In genomic region chr1:195040437-195040836, GRCm38 (mm10) we compare ENCODE assay signal across 8 mouse cellular contexts. TPM values are rescaled to one million over a fixed set of nuclear protein-coding genes. Genes with fewer than 3 reads are reported as not detected.
DNase-seq lines count a peak whose midpoint lies in the region; ATAC-seq lines count a peak whose summit lies in the region.
"Had no signal": no experiment of that assay in that cellular context is flagged by ENCODE, and none has a peak within 500 bp of the region (broad histone marks: within the 10 kb centered on the region; RNA-seq: fewer than 3 reads in every experiment).

No protein-coding gene starts in this region.

- DNase-seq in midbrain, embryonic 11.5 days (ENCODE audit: low spot score, missing footprints) = peak; percentile 89
- DNase-seq in midbrain, embryonic 10.5 days (ENCODE audit: low spot score) = no peak
- DNase-seq in T-cell, adult 2 months (ENCODE audit: low spot score) = peak; percentile 10
- peak; percentile 60 for DNase-seq in lung, postnatal 10 days
- no peak for DNase-seq in right cerebral cortex, postnatal 4 days

- no peaks in the 10 kb centered on the region for H3K36me3 ChIP-seq in midbrain, embryonic 11.5 days (ENCODE audit: control insufficient read depth, insufficient read depth, low read length)
- H3K36me3 ChIP-seq in midbrain, embryonic 10.5 days = no peaks in the 10 kb centered on the region
- H3K36me3 ChIP-seq in hindbrain, embryonic 16.5 days (ENCODE audit: control insufficient read depth, insufficient read depth, low read length) = no peaks in the 10 kb centered on the region
- H3K36me3 ChIP-seq: heart, embryonic 13.5 days had no signal

- H3K4me1 ChIP-seq in midbrain, embryonic 11.5 days (ENCODE audit: control insufficient read depth, insufficient read depth, low read length) = no peaks in the 10 kb centered on the region
- H3K4me1 ChIP-seq in midbrain, embryonic 10.5 days = no peaks in the 10 kb centered on the region
- no peaks in the 10 kb centered on the region for H3K4me1 ChIP-seq in hindbrain, embryonic 16.5 days (ENCODE audit: control insufficient read depth, insufficient read depth, low read depth, low read length)
- H3K4me1 ChIP-seq: heart, embryonic 13.5 days had no signal

- H3K27me3 ChIP-seq in midbrain, embryonic 11.5 days (ENCODE audit: control insufficient read depth, insufficient read depth, low read length) = no peaks in the 10 kb centered on the region
- no peaks in the 10 kb centered on the region for H3K27me3 ChIP-seq in midbrain, embryonic 10.5 days (ENCODE audit: low read depth, poor library complexity, severe bottlenecking)
- no peaks in the 10 kb centered on the region for H3K27me3 ChIP-seq in hindbrain, embryonic 16.5 days (replicated peaks; ENCODE audit: control insufficient read depth, insufficient read depth, low read length)
- H3K27me3 ChIP-seq: heart, embryonic 13.5 days had no signal

- no peak overlapping the region for H3K27ac ChIP-seq in midbrain, embryonic 11.5 days (ENCODE audit: low read depth, low read length)
- H3K27ac ChIP-seq in midbrain, embryonic 10.5 days (replicated peaks) = no peak overlapping the region
- no peak overlapping the region for H3K27ac ChIP-seq in hindbrain, embryonic 16.5 days (ENCODE audit: low read depth, low read length)
- H3K27ac ChIP-seq: heart, embryonic 13.5 days had no signal

- H3K9ac ChIP-seq in midbrain, embryonic 11.5 days (ENCODE audit: low read length) = no peak overlapping the region
- H3K9ac ChIP-seq in hindbrain, embryonic 16.5 days (ENCODE audit: low read depth, low read length) = no peak overlapping the region
- H3K9ac ChIP-seq: heart, embryonic 13.5 days had no signal

- H3K4me3 ChIP-seq in midbrain, embryonic 11.5 days (ENCODE audit: low read depth, low read length) = no peak overlapping the region
- no peak overlapping the region for H3K4me3 ChIP-seq in midbrain, embryonic 10.5 days
- H3K4me3 ChIP-seq in hindbrain, embryonic 16.5 days (ENCODE audit: low read length) = no peak overlapping the region
- H3K4me3 ChIP-seq: heart, embryonic 13.5 days had no signal

- no peaks in the 10 kb centered on the region for H3K9me3 ChIP-seq in midbrain, embryonic 11.5 days (ENCODE audit: control insufficient read depth, low read length)
- H3K9me3 ChIP-seq in midbrain, embryonic 10.5 days (replicated peaks) = no peaks in the 10 kb centered on the region
- no peaks in the 10 kb centered on the region for H3K9me3 ChIP-seq in hindbrain, embryonic 16.5 days (ENCODE audit: control insufficient read depth, low read length)
- H3K9me3 ChIP-seq: heart, embryonic 13.5 days had no signal

- H3K4me2 ChIP-seq in midbrain, embryonic 11.5 days = no peak overlapping the region
- no peak overlapping the region for H3K4me2 ChIP-seq in hindbrain, embryonic 16.5 days (ENCODE audit: low read length)
- H3K4me2 ChIP-seq: heart, embryonic 13.5 days had no signal

- peak; percentile 76 for ATAC-seq in midbrain, embryonic 11.5 days (ENCODE audit: low FRiP score)
- ATAC-seq in common myeloid progenitor, adult 5-6 weeks (replicated peaks; ENCODE audit: low read depth, poor library complexity, severe bottlenecking) = peak; percentile 98
- ATAC-seq in hindbrain, embryonic 16.5 days = peak; percentile 86

RNA-seq across cellular contexts. Expression of gene Cd46, which starts 51.6 kb away (rescaled TPM):
- polyA plus RNA-seq in midbrain, embryonic 11.5 days (2014; fragmentation: Nextera tagmentation; extraction: Ambion mirVana) = 0.91 and 1.00 TPM in 2 replicates
- 0.63 and 0.91 TPM in 2 replicates for polyA plus RNA-seq in midbrain, embryonic 10.5 days (2016; fragmentation: Nextera tagmentation; extraction: Ambion mirVana)
- 1.3 and 1.4 TPM in 2 replicates for total RNA-seq in common myeloid progenitor, adult 5-6 weeks (2017)
- polyA plus RNA-seq in hindbrain, embryonic 16.5 days (2015; fragmentation: Nextera tagmentation; extraction: Ambion mirVana) = 1.1 and 1.2 TPM in 2 replicates

Comparison
In these comparisons a context has a peak if more than half of its experiments do, and no peak if none do; other contexts are left out.
1. DNase-seq: peak in midbrain, embryonic 11.5 days (single experiment), T-cell, adult 2 months (single experiment) and lung, postnatal 10 days (single experiment); none in midbrain, embryonic 10.5 days (single experiment) and right cerebral cortex, postnatal 4 days (single experiment).
2. Peak in every context shown above with its lines, with median percentiles within 50 percentile points of each other: ATAC-seq.